Mouse (Mus musculus): ENCODE results near the gene Ly6f. TPM values are rescaled to one million over a fixed set of nuclear protein-coding genes. Genes with fewer than 3 reads are reported as not detected.
"Not testable (repeated sequence)": the region's sequence is repeated elsewhere in the genome, so short reads cannot be mapped to it uniquely, and the experiment has no call there.

Gene Ly6f
- total RNA-seq (2021): not detected
- long read RNA-seq, experiment 1: 0 reads
- long read RNA-seq, experiment 2: 0 reads

DNA sequence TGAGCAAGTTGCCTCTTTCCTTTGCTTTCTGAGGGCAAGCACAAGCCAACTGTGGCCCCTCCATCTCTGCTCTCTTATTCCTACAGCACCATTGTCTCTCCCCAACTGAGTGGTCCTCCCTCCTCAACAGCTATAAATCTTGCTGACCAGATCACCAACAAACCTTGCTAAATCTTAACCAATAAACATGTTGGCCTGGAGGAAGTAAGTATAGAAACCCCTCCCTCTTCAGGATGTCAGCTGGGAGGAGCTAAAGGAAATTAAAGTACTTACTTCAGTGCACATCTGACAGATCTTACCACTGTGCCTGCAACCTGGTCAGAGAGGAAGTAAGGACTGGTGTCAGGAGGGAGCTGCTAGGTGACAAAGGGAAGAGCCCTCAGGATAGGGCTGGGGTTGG is at the start of gene Ly6f:
Gene Ly6f, plus strand, starts transcription at position 301 of the 400 bp plus-strand sequence.
- no peak for DNase-seq

DNA sequence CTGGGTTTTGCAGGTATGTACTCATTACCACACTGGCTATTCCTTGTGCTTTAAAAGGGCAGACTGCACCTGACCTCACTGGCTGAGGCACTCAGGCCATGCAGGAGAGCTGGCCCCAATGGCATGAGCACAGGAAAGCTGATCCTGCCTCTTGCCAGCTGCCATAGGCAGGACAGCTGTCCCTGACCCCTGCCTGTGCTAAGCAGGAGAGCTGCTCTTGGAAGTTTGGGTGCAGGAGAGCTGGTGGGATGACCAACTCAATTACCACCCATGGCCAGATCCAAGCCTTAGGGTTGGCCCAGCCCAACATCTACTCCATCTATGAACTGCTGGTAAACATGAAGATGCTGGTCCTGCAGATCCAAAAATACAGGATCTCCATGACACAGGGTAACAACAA is 46.3 kb upstream of the Ly6f start:
- DNase-seq: no peak

DNA sequence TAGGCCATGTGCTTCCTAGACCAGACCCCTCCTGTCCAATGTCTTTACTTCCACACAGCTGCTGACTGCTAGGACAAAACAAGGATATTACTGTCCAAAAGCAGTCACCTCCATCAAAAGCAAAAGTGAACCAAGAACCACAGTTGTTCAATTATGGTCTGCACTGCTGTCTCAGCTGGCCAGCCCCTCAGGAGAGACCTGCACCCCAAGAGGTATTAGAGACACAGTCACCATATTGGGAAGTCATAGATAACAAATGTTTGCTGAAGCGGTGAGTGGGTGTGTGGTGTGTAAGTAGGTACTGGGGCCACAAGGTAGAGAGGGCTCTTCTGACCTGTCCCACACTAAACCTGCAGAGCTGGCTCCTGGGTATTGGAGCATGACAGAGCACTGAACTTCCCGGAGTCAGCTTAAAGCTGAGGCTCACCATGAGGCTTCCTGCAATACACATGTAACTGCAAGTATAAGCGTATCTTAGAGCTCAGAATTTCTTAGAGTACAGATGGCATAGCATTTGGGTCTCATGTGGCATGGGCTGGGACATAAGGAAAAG is 30.4 kb upstream of the Ly6f start:
- no peak for DNase-seq

DNA sequence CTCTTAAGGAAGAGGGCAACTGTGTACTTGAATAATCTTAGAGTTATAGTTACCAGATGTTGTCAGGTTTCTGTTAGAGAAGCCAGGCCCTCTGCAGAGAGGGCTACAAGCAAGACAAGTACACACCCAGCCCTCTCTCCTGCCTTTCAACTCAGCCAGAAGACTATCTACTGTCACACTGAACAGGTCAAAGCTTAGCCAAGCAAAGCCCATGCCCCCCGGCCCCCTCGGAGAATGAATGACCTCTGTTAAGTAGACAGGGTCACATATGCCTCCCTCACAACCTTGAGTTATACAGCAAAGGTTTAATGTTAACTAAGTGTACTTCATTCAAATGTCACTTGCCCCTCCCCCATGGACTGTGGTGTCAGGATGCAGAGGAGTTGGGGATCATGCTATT is 27.7 kb upstream of the Ly6f start:
- no peak for DNase-seq

DNA sequence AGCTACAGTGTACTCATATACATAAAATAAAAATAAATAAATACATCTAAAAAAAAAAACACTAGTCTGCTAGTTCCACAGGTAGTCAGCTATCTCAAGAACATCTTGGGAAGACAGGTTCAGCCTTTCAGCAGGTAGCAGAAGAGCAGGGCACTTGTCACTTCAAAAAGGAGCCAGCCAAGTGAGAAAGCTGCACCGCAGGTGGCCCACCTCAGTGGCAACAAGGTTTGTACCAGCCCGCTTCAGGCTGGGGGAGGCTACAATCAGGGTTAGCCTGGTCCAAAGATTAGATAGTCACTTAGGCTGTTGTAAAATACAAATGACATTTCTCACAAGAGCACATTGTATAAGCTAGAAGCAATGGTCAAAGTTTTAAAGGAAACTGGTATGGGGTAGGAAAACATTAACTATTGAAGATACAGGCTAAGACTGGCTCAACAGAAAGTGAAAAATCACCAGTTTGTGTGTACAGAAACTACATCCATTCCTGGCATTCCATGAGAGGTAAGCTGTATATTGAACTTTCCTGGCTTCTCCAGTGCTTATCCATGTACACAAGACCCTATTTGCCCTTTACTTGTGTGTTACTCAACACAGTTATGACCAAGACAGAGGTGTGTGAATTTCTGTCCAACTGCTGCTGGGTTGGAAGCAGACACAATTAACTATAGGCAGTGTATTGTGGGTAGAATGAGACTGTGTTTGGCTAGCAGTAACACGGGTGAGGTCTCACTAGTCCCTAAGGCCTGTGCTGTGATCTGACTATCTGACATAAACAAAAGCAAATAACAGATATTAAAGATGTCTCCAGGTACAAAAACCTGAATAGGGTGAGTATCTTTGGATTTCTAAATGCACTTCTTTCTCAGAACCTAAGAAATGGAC is 25.2 kb upstream of the Ly6f start:
- no peak for DNase-seq

DNA sequence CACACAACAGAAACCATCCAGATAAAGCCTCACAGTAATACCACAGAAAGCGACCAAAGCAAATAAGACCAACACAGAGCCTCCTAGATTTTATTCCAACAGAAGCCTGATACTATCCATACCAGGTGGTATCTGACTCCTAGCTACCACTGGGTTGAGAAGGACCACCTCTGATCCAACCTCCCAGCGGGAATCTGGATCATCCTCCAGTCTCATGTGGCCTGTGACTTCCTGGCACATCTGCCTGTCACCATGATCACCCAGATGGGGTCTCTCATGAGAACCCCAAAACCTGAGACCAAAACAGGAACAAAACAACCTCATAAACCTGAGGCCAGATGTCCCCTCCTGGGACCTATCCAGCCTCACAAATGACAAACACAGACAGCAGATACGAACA is 13.6 kb upstream of the Ly6f start:
- DNase-seq: no peak

DNA sequence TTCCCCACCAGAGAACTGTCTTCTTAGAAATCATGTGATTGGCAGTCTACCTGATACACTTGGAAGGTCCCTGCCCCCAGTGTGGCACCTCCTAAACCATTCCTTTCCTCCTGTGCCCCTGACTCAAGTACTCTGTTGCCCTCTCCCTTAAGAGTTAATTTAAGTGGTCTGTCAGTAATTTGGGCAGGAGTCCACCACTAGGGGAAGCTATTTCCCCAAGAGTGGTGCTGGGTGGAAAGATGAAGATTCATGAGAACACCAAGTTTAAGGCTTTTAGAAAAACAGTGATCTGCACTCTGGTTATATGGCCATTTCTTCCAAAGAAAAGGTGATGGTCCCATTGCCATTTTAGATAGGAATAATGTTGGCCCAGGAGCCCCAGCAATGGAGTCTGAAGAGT is 2.4 kb upstream of the Ly6f start:
- DNase-seq: no peak

DNA sequence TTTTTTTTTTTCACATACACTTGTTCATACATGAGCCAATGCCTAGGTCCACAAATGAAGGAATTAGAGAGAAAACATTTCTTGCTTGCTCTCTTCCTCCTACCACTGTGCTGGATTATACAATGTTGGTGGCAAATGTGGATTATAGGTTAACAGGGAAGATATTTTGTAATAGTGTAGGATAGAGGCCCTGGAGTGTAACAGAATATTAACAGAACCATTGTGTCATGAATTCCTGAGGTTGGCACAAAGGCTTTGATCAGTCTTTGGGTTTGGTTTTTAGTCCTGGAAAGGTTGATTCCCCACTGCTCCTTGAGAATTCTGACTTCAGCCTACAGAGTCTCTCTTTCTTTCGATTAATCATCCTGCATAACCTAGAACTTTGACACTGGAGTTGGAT is 1.6 kb upstream of the Ly6f start:
- DNase-seq: no peak

DNA sequence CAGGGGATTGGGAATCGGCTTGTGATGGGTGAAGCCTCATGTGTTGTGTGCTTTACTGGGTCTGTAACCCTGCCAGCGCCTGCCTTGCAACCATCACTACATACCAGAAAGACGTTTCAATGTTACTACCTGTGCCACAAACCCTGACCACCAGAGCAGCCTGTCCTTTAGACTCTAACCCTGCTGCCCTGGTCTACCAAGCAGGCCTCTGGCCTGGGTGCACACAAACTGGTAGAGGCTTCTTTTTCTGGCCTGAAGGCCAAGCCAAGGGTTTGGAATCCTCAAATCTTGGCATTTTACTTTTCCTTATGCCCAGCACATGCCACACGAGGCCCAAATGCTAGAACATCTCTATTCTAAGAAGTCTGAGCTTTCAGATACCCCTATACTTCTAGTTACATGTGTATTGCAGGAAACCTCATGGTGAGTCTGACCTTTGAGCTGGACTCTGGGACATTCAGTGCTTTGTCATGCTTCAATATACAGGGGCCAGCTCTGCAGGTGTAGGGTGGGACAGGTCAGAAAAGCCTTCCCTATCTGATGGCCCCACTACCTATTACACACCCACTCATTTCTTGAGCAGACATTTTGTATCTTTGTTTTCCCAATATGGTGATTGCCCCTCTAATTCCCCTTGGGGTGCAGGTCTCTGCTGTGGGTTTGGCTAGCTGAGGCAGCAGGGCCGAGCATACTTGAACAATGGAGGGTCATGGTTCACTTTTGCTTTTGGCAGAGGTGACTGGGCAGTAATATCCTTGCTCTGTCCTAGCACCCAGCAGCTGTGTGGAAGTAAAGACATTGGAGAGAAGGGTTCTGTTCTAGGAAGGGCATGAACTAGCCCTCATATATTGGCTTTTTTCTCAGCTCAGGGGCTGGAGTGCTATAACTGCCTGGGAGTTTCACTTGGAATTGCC is 952 bp downstream of the Ly6f start:
- no peak for DNase-seq

DNA sequence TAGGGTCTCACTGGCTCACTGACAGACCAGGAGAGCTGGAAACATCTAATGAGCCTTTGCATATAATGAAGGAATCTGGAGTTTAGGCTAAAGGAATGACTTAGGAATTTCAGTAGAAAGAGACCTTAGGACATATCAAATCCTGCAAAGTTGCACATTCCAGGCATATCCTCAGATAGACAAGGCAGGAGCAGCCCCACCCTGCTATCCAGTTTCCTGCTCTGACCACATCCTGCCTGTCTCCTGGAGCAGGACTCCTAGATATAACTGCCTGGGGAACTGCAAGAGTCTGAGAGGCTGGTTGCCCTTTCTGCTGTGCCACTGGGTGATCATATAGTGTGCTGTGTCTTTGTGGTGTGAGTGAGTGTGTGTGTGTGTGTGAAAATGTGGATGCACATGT is 1.9 kb downstream of the Ly6f start:
- no peak for DNase-seq

DNA sequence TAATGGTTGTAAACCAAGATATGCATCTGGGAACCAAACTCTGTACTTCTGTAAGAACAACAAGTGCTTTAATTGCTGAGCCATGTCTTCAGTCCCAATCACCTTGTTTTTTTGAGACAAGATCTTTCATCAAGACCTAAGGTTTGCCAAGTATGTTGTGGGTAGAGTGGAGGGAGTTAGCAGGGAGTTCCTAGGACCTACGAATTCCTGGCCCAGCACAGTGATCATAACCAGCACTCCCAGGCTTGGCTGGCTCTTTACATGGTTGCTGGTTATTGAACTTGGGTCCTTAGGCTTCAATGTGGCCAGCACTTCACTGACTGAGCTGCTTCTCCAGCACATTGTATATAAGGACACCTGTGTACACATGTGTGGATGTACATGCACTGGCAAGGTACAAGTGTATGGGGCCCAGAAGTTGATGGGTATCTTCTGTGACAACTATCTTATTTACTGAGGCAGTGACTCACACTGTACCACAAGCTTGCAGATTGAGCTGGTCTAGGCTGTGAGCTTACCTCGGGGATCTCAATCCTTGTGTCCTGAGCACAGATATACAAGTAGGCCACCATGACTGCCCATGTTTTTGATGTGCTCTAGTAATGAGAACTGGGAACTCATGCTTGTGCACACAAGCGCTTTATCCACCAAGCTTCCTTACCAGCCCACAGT is 2.6 kb downstream of the Ly6f start:
- no peak for DNase-seq

DNA sequence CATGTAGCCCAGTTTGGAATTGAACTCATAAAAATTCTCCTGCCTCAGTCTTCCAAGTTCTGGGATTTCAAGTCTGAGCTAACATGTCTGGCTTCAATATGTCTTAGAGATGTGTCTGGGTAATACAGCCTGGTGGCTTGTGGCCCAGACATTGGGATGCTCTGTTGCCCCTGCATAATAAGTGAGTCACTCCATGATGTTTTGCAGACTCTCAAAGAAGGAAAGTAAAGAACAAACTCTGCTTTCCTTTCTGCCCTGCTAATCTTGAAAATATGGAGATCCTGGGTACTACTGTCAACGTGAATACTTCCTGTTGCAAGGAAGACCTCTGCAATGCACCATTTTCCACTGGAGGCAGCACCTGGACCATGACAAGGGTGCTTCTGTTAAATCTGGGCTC is 3.2 kb downstream of the Ly6f start:
- DNase-seq: no peak

DNA sequence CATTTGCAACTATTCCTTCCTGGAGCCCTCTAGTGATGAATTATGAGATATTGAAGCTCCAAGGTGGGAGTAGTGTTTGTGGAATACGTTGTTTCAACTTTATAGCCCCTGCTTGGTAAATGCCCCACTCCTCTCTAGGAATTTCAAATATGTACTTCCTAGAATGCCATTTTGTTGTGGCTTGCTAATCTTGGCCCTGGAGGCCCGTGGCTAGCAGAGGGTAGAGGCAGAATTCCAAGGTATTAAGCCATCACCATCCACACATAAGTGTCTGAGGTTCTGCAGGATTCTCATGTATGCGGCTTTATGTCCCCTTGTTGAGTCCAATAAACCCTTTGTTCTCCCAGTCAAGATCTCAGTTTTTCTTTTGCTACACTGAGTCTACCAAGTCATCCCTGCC is 3.7 kb downstream of the Ly6f start:
- DNase-seq: no peak

DNA sequence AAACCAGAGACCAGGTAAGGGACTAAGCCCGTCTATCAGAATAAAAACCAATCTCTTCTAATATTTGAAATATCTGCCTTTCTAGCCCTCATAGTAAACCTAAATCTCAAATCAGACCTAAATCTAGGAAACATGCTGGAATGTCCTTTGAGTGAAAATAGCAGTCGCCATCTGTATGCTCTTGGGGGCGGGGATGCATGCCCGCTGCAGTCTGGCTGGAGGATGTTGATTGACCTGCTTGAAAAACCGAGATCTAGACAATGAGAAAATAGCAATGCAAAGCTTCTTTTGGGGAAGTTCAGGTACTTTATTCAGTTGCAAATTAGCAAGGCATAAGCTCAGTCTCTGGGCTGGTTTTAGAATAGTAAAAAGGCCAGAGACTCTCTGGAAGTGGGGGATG is 13.8 kb downstream of the Ly6f start:
- not testable (repeated sequence) for DNase-seq

DNA sequence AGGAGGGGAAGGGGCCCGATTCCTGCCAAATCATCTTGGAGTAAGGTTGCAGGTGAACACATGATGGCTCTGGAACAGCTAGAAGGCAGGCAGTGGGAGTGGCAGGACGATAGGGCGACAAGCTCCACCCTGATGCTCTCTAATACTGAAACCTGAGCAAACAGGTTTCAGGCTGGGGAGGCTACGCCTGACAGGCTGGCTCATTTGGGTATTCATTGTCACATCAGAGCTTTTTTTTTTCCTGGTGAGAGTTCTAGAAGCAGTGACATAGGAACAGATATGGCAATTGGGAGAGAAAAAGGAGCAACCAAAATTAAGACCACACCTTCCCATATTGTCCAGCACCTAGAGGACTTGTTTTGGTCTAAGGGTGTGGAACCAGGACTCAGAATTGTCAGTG is 18.3 kb downstream of the Ly6f start:
- not testable (repeated sequence) for DNase-seq

DNA sequence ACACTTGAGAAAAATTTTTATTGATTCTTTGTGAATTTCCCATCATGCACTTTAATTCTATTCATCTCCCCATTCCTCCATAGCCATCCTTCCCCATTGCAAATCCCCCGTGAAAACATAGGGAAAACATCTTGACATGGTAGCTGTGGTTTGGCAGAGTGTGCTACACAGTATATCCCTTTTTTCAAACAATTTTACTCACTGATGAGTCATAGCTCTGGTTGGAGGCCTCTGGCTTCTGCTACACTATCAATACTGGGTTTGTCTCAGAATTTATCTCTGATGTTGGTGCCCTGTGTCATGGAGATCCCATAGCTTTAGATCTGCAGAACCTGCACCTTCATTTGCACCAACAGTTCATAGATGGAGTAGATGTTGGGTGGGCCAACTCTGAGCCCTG is 24.2 kb downstream of the Ly6f start:
- DNase-seq: no peak

DNA sequence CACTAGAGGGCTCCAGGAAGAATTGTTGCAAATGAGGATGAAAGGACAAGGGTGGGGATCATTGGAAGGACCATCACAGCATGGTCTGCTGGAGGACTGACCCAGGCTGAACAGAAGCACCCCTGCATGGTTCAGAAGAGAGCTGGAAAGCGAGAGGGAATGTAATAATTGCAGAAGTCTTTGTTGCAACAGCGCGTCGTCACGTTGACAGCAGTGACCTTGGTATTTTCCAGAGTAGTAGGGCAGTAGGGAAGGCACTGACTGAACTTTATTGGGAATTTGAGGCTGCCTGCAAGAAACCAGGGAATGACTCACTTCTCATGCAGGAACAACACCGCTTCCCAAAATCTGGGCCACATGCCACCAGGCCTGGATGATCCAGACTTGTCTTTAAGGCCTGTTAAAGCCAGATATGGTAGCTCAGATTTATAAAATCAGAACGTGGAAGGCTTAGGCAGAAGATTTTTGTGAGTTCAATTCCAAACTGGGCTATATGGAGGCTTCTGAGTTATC is 25.7 kb downstream of the Ly6f start:
- DNase-seq: no peak

DNA sequence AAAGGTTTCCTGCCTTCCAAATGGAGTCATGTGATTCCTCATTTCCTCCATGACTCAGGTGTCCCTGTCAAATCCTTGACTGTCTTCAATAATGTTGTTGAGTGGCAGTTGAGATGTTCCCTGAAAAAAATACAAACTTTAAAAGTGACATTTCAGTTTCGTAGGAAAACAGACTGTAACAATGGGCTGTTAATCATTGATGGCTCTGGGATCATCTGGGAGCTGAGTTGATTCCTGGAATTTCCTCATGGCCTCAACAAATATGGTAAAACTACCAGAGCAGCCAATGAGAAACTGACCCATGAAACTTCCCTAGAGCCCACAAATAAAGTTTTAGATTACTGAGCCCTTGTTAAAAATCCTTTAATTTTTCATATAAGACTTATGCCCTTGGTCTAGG is 37.9 kb downstream of the Ly6f start:
- DNase-seq: no peak

DNA sequence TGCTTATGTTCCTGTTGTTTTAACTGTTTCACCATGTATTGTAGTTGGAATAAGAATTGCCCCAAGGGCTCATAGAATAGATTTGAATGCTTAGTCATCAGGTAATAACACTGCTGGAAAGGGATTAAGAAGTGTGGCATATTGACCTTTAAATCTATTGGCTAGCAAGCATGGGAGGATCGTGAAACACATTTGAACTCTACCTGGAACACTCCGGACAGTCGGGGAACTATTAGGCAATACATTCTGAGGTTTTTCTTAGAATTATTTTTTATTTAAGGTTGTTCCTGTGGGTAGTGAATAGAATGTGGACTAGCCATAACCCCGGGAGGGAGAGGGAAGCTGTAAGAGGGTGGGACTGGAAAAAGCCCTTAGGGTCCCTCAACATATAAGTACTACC is 41.0 kb downstream of the Ly6f start:
- no peak for DNase-seq

DNA sequence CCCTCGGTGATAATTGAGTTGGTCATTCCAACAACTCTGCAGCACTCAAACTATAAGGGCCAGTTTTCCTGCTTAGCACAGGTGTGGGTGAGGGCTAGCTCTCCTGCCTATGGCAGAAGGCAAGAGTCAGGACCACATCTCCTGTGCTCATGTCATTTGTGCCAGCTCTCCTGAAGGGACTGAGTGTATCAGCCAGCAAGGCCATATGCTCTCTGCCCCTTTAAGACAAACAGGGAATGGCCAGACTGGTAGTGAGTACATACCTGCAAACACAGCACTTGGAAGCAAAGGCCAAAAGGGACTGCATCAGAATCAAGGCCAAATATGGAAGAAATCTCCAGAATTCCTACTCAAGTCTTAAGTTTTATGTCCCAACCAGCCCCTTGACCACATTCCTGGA is 41.7 kb downstream of the Ly6f start:
- no peak for DNase-seq

DNA sequence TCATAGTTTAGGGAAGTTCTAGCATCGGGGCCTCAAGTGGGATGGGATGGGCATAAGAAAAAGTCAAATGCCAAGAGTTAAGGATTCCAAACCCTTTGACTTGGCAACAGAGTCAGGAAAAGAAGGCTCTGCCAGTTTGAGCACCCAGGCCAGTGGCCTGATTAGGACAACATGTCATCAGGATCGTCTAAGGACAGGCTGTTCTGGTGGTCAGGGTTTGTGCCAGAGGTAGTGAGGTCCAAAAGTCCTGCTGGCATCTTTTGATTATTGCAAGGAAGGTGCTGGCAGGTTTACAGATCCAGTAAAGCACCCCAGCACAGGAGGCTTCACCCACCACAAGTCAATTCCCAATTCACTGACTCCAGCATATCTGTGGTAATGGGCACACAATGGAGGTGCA is 46.2 kb downstream of the Ly6f start:
- no peak for DNase-seq

DNA sequence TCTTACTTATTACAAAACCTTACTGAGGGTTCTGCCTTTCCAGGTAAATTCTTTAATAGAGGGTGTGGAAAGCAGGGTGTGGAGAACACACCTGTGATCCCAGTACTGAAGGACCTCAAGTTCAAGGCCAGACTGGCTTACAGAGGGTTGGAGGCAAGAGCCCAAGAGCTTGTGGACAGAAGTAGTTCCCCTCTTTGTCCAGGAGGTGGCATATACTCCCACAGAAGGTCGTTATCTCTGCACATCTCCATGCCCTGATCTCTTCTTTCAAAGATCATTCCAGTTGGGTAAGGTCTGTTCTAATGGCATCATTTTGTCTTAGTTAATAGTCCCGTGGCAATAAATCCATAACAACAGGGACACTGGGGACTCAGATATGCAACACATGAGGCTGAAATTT is 49.0 kb downstream of the Ly6f start:
- DNase-seq: no peak
